Mouse (Mus musculus) heart, embryonic 15.5 days (tissue): ENCODE results near the gene Foxl1. TPM values are rescaled to one million over a fixed set of nuclear protein-coding genes. Genes with fewer than 3 reads are reported as not detected.
"Not testable (repeated sequence)": the region's sequence is repeated elsewhere in the genome, so short reads cannot be mapped to it uniquely, and the experiment has no call there.

Experiments
- ATAC-seq: fragments of 200-750 bp; cut with Nextera tagmentation; replicated peaks from 2 replicates; pipeline ENCODE4 v1.8.0; 2017; ENCODE audit warnings: low read depth, moderate TSS enrichment; ENCODE audit not compliant: insufficient number of reproducible peaks, insufficient read depth, low FRiP score
- H3K27ac ChIP-seq: fragments of 300-500 bp; sonication (generic); 2 replicates; pipeline ENCODE4 v1.5.1; 2015; ENCODE audit warnings: mild to moderate bottlenecking, inconsistent platforms
- H3K27me3 ChIP-seq: fragments of 300-500 bp; sonication (generic); 2 replicates; pipeline ENCODE4 v1.6.1; 2015; ENCODE audit warnings: inconsistent platforms
- H3K36me3 ChIP-seq: fragments of 300-500 bp; sonication (generic); 2 replicates; pipeline ENCODE4 v1.6.1; 2015; ENCODE audit warnings: mild to moderate bottlenecking, inconsistent platforms
- H3K4me1 ChIP-seq: fragments of 300-500 bp; sonication (generic); replicated peaks from 2 replicates; pipeline ENCODE4 v1.6.1; 2015; ENCODE audit warnings: inconsistent platforms
- H3K4me2 ChIP-seq: fragments of 300-500 bp; sonication (generic); 2 replicates; pipeline ENCODE4 v1.6.1; 2015; ENCODE audit warnings: inconsistent platforms, mild to moderate bottlenecking, moderate library complexity
- H3K4me3 ChIP-seq: fragments of 300-500 bp; sonication (generic); 2 replicates; pipeline ENCODE4 v1.5.1; 2015; ENCODE audit warnings: mild to moderate bottlenecking, inconsistent platforms
- H3K9ac ChIP-seq: fragments of 300-500 bp; sonication (generic); 2 replicates; pipeline ENCODE4 v1.6.1; 2015; ENCODE audit warnings: mild to moderate bottlenecking, inconsistent platforms
- H3K9me3 ChIP-seq: fragments of 300-500 bp; sonication (generic); replicated peaks from 2 replicates; pipeline ENCODE4 v1.6.1; 2016; ENCODE audit warnings: inconsistent platforms
- WGBS: fragments of 180-500 bp; shearing (Covaris S2); methylation state at CpG from one replicate; pipeline ENCODE4 v1.1.7; 2015; ENCODE audit warnings: mixed read lengths; 5-methylcytosine and 5-hydroxymethylcytosine counted together
- polyA plus RNA-seq: library from polyadenylated mRNA; unstranded; fragments of >200 nt; fragmentation: Nextera tagmentation; extraction: Ambion mirVana; gene quantifications from 2 replicates; pipeline ENCODE4 v1.2.1, GENCODE M21; 2015

Gene Foxl1
- polyA plus RNA-seq, 1 experiment from 2014 or later = 0.34 TPM

DNA sequence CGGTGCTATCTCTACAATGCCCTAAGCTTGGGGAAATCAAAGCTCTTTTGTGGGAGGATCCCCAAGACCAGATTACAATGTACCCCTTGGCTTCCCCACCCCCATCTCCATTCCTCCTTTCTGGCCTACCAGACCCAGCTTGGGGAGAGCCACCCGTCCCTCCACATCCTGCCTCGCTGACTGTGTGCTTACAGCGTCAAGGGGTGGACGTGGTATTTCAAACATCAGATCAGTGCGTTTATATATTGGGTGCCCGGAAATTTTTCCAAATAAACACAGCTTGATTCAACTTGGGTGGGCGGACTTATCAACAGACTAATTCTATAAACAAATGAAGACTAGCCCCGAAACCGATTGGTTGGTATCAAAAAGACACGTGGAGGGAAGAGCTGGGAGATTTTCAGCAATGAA is 444 bp upstream of the Foxl1 start:
- no peaks in the 10 kb centered on the region for H3K36me3 ChIP-seq
- H3K9me3 ChIP-seq = no peaks in the 10 kb centered on the region
- ATAC-seq = no peak
- H3K27me3 ChIP-seq = peaks cover 89% of the 10 kb centered on the region
- H3K9ac ChIP-seq = no peak overlapping the region
- H3K27ac ChIP-seq = no peak overlapping the region
- no peak overlapping the region; the same call in 1 of the 2 replicates for H3K4me2 ChIP-seq
- H3K4me1 ChIP-seq = peaks cover 35% of the 10 kb centered on the region
- 19% methylated on average over 11 of the region's 11 CpGs for WGBS
- H3K4me3 ChIP-seq = no peak overlapping the region

DNA sequence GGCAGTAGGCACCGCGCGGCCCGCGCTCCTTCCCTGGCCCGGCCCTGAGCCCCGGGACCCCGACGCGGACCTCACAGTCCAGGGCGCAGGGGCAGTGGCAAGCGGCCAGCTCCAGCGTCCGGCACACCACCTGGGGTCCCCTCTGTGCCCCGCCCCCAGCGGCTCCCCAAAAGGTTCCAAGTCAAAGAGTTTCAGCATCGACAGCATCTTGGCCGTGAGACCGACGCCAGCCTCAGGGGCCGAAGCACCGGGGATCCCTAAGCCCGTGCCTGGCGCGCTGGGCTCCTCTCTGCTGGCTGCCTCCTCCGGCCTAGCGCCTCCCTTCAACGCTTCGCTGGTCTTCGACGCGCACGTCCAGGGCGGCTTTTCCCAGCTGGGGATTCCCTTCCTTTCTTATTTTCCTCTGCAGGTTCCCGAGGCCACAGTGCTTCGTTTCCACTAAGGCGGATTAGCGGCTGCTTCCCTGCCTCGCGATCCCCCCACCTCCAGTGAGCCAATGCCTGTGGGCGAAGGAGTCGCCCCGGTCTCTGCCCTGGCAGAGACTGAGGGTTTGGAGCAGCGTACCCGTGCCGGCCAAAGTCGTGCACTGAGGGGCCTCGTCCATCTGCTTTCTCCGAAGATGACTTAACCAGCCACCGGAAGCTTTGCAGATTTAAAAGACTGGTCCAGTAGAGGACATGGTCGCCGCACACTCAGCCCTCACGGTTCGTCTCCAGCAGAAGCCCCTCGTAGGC is 958 bp downstream of the Foxl1 start:
- Histone ChIP-seq H3K4me1 (peaks cover 35% of the 10 kb centered on the region), H3K4me3 (peak overlapping the region; percentile 41), H3K27ac (no peak overlapping the region), H3K4me2 (peak overlapping the region; percentile 61), H3K9me3 (no peaks in the 10 kb centered on the region), H3K36me3 (no peaks in the 10 kb centered on the region), H3K27me3 (peaks cover 79% of the 10 kb centered on the region), H3K9ac (peak overlapping the region; percentile 28; the same call in 1 of the 2 replicates)
- no peak for ATAC-seq
- WGBS = 9% methylated on average over 54 of the region's 55 CpGs

DNA sequence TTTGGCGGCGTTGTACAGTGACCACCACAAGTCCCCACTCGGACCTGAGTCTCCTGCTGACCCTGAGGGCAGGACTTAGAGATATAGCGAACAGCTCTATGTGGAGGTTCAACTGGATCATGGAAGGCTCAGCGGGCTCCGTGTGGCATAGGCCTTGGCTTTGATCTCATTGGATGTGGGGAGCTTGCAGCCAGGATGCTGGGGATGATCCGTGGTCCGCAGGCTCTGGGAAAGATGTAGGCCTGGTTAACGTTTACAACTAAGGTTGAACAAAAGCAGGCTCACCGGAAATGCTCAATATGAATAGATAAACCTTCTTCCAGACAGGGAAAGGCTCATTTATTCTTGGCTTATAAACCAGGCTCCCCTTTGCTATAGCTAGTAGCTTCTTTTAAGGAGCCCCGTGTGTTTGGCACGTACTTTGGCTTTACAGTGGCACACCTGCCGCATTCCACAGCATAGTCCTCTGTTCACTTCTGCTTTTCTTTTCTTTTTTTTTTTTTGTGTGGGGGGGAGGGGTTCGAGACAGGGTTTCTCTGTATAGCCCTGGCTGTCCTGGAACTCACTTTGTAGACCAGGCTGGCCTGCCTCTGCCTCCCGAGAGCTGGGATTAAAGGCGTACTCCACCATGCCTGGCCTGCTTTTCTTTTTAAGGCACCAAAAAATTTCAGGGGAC is 1.7 kb downstream of the Foxl1 start:
- Histone ChIP-seq H3K4me2 (peak overlapping the region; percentile 61; the same call in 1 of the 2 replicates), H3K36me3 (no peaks in the 10 kb centered on the region), H3K4me3 (peak overlapping the region; percentile 41; the same call in 1 of the 2 replicates), H3K27ac (no peak overlapping the region), H3K9me3 (no peaks in the 10 kb centered on the region), H3K4me1 (peaks cover 33% of the 10 kb centered on the region), H3K27me3 (peaks cover 73% of the 10 kb centered on the region), H3K9ac (no peak overlapping the region)
- 42% methylated on average over 16 of the region's 16 CpGs for WGBS
- no peak for ATAC-seq

DNA sequence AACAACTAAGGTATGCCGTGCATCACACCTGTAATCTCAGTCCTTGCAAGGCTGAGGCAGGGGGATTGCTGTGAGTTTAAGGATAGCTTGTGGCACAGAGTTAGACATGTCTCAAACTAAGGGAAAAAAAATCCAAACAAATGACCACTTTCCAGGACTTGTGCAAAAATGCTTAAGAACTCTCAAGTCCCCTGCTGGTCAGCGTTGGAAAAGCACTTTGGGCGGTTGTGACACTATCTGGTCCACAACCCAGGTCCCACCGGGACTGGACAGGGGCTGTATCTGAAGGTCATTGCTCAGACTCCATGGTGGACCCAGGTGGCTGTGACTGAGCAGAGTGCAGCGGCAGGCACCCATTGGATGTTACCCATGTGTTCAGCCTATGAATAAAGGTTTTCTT is 2.8 kb downstream of the Foxl1 start:
- no peak for ATAC-seq
- H3K27me3 ChIP-seq = peaks cover 64% of the 10 kb centered on the region
- no peaks in the 10 kb centered on the region for H3K9me3 ChIP-seq
- H3K27ac ChIP-seq = no peak overlapping the region
- H3K4me2 ChIP-seq = no peak overlapping the region
- 38% methylated on average over 5 of the region's 5 CpGs for WGBS
- H3K4me1 ChIP-seq = peaks cover 29% of the 10 kb centered on the region
- no peaks in the 10 kb centered on the region for H3K36me3 ChIP-seq
- no peak overlapping the region for H3K4me3 ChIP-seq
- no peak overlapping the region for H3K9ac ChIP-seq

DNA sequence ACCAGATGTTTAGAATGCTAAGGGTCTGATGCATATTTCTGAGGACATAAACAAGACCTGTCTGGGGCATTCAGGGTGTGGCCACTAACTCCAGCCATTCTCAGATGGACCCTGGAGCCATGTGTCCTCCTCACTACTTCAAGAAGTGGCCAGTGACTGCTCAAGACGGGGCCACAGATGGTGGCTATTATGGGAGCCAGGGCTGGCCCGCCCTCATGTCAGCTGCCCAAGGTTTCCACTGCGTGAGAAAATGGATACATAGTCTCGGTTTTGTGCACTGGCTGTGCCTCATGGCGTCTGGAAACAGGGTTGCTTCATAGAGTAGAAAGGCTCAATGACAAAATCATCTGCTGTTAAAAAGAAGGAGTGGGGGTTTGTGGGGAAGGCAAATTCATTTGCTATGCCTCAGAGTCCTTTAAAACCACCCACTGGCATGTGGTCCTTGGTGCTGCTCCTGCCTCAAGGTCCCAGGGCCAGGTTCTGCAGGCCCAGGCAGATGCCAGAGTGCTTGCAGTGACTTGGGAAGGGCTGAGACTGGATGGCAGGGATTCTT is 5.3 kb downstream of the Foxl1 start:
- Histone ChIP-seq H3K4me3 (no peak overlapping the region), H3K9me3 (no peaks in the 10 kb centered on the region), H3K4me1 (peaks cover 21% of the 10 kb centered on the region), H3K27ac (no peak overlapping the region), H3K4me2 (no peak overlapping the region), H3K27me3 (peaks cover 39% of the 10 kb centered on the region), H3K36me3 (no peaks in the 10 kb centered on the region), H3K9ac (no peak overlapping the region)
- no peak for ATAC-seq
- 79% methylated on average over 5 of the region's 5 CpGs for WGBS

DNA sequence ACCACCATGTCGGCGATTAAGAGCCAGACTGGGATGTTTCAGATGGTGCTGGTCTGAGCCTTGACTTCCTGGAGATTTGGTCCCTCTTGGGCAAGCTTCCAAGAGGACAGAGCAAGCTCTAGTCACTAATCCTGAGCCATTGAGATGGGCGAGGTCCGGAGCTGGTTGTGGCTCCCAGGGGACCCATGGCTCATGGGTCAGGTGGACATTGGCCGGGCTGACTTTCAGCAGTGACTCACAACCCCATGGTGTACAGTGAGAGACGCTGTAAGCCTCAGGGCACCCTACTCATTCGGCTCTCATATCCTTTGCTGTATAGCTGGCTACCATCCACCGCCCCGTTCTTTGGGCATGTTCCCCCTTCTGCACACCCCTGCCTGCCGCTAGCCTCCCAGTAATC is 6.4 kb downstream of the Foxl1 start:
- no peaks in the 10 kb centered on the region for H3K36me3 ChIP-seq
- H3K4me2 ChIP-seq = no peak overlapping the region
- WGBS = 84% methylated on average over 10 of the region's 10 CpGs
- no peak for ATAC-seq
- no peak overlapping the region for H3K9ac ChIP-seq
- H3K27me3 ChIP-seq = peaks cover 28% of the 10 kb centered on the region
- peaks cover 10% of the 10 kb centered on the region for H3K4me1 ChIP-seq
- no peaks in the 10 kb centered on the region for H3K9me3 ChIP-seq
- no peak overlapping the region for H3K4me3 ChIP-seq
- no peak overlapping the region for H3K27ac ChIP-seq

DNA sequence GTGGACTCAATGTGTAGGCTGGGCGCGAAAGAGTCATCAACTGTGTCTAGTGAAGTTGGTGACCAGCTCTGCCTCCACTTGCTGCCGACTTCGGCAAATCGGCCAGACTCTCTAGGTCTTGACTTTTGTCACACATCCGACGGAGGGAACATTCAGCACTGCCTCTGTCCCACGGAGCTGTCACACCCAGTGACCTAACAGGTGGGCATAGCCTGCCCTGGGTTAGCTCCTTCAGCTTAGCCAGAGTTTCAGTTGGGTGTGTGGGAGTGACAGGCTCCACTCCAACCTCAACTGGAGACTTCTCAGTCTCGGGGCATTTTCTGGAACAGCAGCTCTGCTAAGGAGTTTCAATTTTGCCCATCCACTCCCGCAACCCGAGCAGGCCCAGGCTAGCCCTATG is 6.8 kb downstream of the Foxl1 start:
- Histone ChIP-seq H3K27ac (no peak overlapping the region), H3K9me3 (no peaks in the 10 kb centered on the region), H3K4me1 (peaks cover 8% of the 10 kb centered on the region), H3K27me3 (peaks cover 24% of the 10 kb centered on the region), H3K36me3 (no peaks in the 10 kb centered on the region), H3K9ac (no peak overlapping the region), H3K4me3 (no peak overlapping the region), H3K4me2 (no peak overlapping the region)
- ATAC-seq = no peak
- 88% methylated on average over 11 of the region's 11 CpGs for WGBS

DNA sequence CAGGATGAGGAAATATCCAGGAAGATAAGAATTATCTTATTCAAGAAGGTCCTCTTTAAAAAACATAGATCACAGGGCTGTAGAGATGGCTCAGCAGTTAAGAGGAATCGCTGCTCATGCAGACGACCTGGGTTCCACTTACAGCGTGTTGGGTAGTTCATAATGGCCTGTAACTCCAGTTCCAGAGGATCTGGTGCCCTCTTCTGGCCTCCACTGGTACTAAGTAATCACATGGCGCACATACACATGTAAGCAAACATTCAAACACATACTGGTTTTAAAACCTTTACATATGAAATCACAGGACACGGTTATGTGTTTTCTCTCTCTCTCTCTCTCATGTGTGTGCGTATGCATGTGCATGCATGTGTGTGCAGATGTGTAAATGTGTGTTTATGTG is 9.1 kb downstream of the Foxl1 start:
- ATAC-seq = no peak
- H3K36me3 ChIP-seq = no peaks in the 10 kb centered on the region
- no peak overlapping the region for H3K9ac ChIP-seq
- H3K27ac ChIP-seq = no peak overlapping the region
- H3K4me1 ChIP-seq = peaks cover 8% of the 10 kb centered on the region
- WGBS = 95% methylated on average over 6 of the region's 6 CpGs
- H3K9me3 ChIP-seq = no peaks in the 10 kb centered on the region
- no peak overlapping the region for H3K4me2 ChIP-seq
- H3K4me3 ChIP-seq = no peak overlapping the region
- peaks cover 8% of the 10 kb centered on the region for H3K27me3 ChIP-seq

DNA sequence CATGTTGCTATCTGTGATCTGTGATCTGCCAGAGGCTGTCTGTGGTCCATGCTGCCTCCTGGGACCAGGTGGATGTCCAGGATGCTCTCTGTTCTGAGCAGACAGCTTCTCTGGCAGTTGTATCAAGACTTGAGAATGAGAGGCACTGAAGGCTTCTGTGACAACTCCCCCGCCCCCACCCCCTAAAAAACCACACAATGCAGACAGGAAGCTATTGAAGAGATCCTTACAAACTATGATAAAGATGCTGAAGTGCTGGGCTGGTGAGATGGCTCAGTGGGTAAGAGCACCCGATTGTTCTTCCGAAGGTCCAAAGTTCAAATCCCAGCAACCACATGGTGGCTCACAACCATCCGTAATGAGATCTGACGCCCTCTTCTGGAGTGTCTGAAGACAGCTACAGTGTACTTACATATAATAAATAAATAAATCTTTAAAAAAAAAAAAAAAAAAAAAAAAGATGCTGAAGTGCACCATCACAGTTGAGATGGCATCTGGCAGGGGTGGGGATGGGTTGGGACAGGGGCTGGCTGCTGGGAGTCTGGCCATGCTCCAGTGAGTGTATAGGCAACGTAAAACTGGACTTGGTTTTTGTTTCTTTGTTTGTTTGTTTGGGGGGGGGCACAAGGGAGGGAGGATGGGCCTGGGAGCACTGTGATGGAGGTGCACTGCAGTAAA is 17.9 kb downstream of the Foxl1 start:
- H3K9ac ChIP-seq, H3K4me2 ChIP-seq, H3K36me3 ChIP-seq, H3K9me3 ChIP-seq, H3K4me3 ChIP-seq, H3K4me1 ChIP-seq, ATAC-seq, H3K27ac ChIP-seq: not testable (repeated sequence)
- WGBS = 52% methylated on average over 5 of the region's 6 CpGs
- peaks cover 19% of the 10 kb centered on the region; the same call in 1 of the 2 replicates for H3K27me3 ChIP-seq

DNA sequence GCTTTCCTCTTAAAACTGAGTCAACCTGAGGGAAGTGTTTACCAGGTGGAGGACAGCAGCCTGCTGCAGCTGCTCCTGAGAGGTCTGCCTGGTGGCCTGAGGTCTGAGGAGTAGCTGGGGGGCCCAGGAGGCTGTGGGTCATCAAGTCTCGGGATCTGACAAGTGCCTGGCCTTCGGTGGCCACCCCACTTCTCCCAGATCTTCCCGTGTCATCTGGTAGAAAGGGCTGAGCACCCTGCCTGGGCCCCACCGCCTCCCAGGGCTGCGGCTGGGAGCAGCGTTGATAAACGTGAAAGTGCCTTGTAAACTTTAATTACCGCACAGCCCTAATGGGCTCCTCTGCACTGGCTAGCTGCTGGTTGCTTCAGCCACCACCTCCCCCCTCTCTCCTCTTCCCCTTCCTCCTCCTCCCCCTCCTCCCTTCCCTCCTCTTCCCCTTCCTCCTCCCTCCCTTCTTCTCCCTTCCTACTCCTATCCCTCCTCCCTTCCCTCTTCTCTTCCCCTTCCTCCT is 20.9 kb downstream of the Foxl1 start:
- no peak overlapping the region for H3K9ac ChIP-seq
- 15% methylated on average over 8 of the region's 8 CpGs for WGBS
- peaks cover 12% of the 10 kb centered on the region for H3K4me1 ChIP-seq
- H3K4me2 ChIP-seq = no peak overlapping the region
- no peak overlapping the region for H3K4me3 ChIP-seq
- no peaks in the 10 kb centered on the region for H3K9me3 ChIP-seq
- ATAC-seq = no peak
- H3K36me3 ChIP-seq = no peaks in the 10 kb centered on the region
- no peak overlapping the region for H3K27ac ChIP-seq
- H3K27me3 ChIP-seq = peaks cover 11% of the 10 kb centered on the region; the same call in 1 of the 2 replicates

DNA sequence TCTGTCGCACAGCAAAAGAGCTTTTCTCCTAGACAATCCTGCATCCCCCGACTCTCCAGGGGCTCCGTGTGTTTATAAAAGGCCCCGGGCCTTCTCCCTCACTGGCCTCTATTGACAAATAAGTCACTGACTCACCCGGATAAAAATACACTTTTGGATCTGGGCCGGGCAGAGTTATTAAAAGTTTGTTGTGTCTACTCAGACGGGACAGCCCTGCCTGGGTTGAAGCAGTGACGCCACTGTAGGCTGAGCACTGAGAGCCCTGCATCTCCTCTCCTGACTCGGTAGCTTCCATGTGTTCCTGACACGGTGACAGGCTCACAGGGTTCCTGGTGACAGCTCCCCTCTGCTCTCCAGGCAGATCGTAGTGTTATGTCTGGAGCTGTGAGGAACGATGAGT is 24.7 kb downstream of the Foxl1 start:
- 0 out of 2 replicates have a peak, but pooled peaks have one; percentile 32 for ATAC-seq
- Histone ChIP-seq H3K27ac (peak overlapping the region; percentile 34; the same call in 1 of the 2 replicates), H3K9ac (no peak overlapping the region), H3K9me3 (no peaks in the 10 kb centered on the region), H3K36me3 (no peaks in the 10 kb centered on the region), H3K4me1 (peaks cover 12% of the 10 kb centered on the region), H3K27me3 (peaks cover 7% of the 10 kb centered on the region; the same call in 1 of the 2 replicates), H3K4me3 (no peak overlapping the region), H3K4me2 (0 out of 2 replicates have a peak overlapping the region, but pooled peaks have one; percentile 29)
- WGBS = 22% methylated on average over 12 of the region's 12 CpGs
